Mouse (Mus musculus): ENCODE measurements around the gene Ccdc191.

DNA sequence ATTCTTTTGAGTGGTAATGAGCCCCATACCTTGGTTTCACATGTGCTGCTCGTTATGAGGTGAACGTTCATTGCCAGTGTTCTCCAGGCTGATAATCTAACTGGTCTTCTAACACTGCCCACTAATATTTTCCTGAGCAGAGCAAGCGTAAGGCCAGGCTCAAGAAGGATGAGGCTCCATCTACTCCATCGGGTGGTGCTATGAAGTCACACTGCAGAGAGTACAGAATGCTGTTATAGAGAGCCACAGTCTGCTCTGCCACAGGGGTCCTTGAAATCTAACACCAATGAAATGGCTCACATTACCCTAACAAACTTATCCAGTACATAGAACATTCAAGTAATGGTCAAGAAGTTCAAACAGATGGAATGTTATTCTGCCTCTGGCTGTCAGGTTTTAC lies 68.4 kb downstream of the Ccdc191 start:
- no peak for TF ChIP-seq TAL1 (IDR thresholded peaks at IDR 0.05; ENCODE audit: low read length)
- TF ChIP-seq GATA1 (IDR thresholded peaks at IDR 0.05; ENCODE audit: low read length) = no peak
